Mouse (Mus musculus) urinary bladder, postnatal 14 days (tissue): ENCODE measurements at regions not wholly inside any gene's neighbourhood (a gene's known extent, or its start where the extent isn't known, plus 50 kb on each side); places are given as distances from the start of the nearest gene placed in this dataset.

Experiments
- DNase-seq: peaks from one replicate; pipeline ENCODE4 v3.0.0; 2021; ENCODE audit warnings: low spot score

DNA sequence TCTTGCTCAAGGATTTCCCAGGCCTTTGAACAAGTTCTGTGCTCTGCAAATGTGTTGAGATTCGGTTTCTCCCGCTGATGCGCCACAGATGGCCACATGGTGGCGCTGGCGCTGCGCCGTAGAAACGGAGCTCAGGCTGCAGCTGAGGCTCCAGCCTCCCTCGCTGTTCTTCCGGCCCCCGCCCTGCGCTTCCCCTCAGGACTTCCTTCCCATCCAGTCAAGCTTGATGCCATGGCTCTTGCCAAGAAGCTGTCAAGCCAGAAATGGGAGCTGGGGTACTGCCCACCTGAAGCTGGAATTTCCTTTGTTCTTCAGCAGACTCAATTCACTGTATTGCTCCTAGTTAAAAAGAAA, 263.9 kb downstream of the Mpdz start:
- DNase-seq = peak; percentile 89

DNA sequence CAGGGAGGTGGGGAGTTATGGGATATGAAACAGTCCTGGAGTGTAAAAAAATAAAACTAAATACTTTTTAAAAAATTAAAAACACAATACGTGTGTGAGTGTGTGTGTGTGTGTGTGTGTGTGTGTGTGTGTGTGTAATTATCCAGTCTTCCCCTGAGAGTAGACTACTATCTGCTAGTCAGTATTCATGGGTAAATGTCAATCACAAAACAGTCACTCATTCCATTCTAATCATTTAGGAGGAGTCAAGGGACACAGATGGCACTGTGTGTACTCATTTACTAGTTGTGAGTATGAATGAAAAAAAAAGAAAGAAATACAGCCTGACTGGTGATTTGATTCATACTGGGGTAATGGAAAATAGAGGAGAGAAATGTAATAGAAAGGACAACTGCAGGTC, 226.5 kb downstream of the Mpdz start:
- DNase-seq = no peak

DNA sequence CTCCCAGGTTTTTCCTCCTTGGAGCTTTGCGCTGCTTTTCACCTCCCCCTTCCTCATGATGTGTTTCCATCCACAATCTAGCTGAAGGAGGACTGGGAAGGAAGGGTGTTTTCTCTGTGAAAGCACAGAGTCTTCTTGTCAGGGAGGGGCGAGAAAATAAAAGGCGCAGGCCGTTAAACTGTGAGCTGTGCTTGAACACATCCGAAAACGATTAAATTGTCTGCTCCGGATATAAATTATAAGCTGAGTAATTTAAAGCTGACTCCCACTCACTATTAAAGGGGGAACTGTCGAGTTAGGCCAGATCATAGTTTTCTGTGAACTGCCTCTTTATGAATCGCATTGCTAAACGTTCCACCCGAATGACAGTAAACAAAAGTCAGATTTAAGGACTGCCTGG, 224.6 kb downstream of the Mpdz start:
- no peak for DNase-seq

DNA sequence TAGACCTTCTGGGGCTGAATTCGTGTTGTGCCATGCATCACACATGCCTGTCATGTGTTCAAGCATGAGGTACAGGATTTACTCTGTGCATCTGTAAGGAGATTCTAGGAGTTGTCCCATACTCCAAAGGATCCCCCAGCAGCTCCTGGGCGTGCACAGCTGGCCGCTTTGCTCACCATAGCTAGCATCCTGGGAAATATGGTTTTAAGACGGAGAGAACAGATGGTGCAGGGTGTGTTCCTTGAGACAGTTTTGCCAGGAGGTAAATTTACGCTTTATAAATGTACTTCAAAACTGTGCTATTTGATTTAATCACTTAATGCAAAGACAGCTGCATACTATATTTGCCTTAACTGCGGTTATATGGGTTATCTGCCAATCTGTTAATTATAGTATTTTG, 220.6 kb downstream of the Mpdz start:
- DNase-seq = no peak

DNA sequence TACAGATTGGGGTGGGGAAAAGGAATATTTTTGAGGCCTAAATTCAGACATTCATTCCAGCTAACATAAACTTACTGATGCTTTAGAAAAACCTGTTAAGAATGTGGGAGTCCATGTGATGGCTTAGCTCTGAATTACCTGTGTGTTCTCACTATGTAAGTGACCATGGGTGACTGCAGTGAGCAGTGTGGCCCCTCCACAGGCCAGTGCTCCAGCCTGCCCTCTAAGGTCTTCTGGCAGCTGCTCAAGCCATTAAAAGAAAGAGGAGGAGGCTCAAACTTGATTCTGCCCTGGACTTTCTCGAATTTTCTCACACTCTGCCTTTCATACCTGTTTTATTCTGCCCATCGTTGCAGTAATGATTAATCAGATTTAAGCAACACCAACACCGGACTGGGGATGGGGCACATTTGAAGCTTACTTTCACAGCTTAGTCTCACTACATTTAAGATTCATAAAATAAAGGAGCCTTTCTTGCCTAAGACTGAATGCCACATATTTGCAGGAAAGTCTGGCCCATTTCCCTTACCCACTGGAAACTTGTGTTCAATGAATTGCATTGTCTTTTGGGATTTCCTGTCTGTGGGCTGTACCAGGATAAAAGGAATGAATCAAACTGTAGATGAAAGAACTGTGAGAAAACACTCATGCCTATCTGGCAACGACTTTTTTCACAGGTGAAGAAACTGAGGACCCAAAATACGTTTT, 220.0 kb downstream of the Mpdz start:
- no peak for DNase-seq
